Mouse (Mus musculus) liver, adult 2 months (tissue): ENCODE data around the gene Pelo. TPM values are rescaled to one million over a fixed set of nuclear protein-coding genes. Genes with fewer than 3 reads are reported as not detected.
A peak's percentile ranks its signal among the peaks of the same experiment; 100 is the strongest.

Experiments used
- DNase-seq: peaks from one replicate; pipeline ENCODE4 v3.0.0-alpha.2; 2011; ENCODE audit warnings: low read depth, low spot score; ENCODE audit errors: extremely low read depth
- H3K27ac ChIP-seq: fragments of 200-500 bp; replicated peaks from 2 replicates; pipeline ENCODE4 v1.5.1; 2012; ENCODE audit warnings: low read depth, mild to moderate bottlenecking, control low read depth, inconsistent platforms, low read length; ENCODE audit not compliant: insufficient read depth
- H3K27me3 ChIP-seq: fragments of 200-500 bp; 2 replicates; pipeline ENCODE4 v1.6.1; 2012; ENCODE audit warnings: mild to moderate bottlenecking, moderate library complexity, low read length, inconsistent platforms; ENCODE audit not compliant: control insufficient read depth, insufficient read depth
- H3K36me3 ChIP-seq: fragments of 200-500 bp; 2 replicates; pipeline ENCODE4 v1.6.1; 2012; ENCODE audit warnings: low read length, inconsistent platforms; ENCODE audit not compliant: control insufficient read depth, insufficient read depth
- H3K4me1 ChIP-seq: fragments of 200-500 bp; 2 replicates; pipeline ENCODE4 v1.6.1; 2011; ENCODE audit warnings: low read length; ENCODE audit not compliant: control insufficient read depth, insufficient read depth
- H3K4me3 ChIP-seq: fragments of 200-500 bp; 2 replicates; pipeline ENCODE4 v1.5.1; 2011; ENCODE audit warnings: low read depth, mild to moderate bottlenecking, control low read depth, low read length, moderate library complexity; ENCODE audit not compliant: insufficient read depth
- H3K79me2 ChIP-seq: fragments of 200-500 bp; 2 replicates; pipeline ENCODE4 v1.6.1; 2012; ENCODE audit warnings: inconsistent platforms, mild to moderate bottlenecking, low read length, moderate library complexity; ENCODE audit not compliant: control insufficient read depth, insufficient read depth
- H3K9ac ChIP-seq: fragments of 200-500 bp; 2 replicates; pipeline ENCODE4 v1.6.1; 2012; ENCODE audit warnings: low read depth, mild to moderate bottlenecking, control low read depth, inconsistent platforms, low read length
- CTCF ChIP-seq: fragments of 200-500 bp; IDR thresholded peaks from 2 replicates; pipeline ENCODE4 v1.5.1; 2011; ENCODE audit warnings: low read depth, low read length, control low read depth
- POLR2A ChIP-seq: fragments of 200-500 bp; IDR thresholded peaks from 2 replicates; pipeline ENCODE4 v1.6.1; 2011; ENCODE audit warnings: low read length, control low read depth; ENCODE audit not compliant: insufficient read depth; ENCODE audit errors: extremely low read depth
- WGBS: fragments of 180-500 bp; shearing (Covaris S2); methylation state at CpG from one replicate; pipeline ENCODE4 v1.1.7; 2018; 5-methylcytosine and 5-hydroxymethylcytosine counted together
- polyA plus RNA-seq: library from polyadenylated mRNA; depleted of rRNA; stranded (reverse); fragments of >200 nt; gene quantifications from 2 replicates; pipeline ENCODE4 v1.2.3, GENCODE M21; 2012
- total RNA-seq: library from RNA; depleted of rRNA; stranded (reverse); fragments of >200 nt; gene quantifications from 2 replicates; pipeline ENCODE4 v1.2.3, GENCODE M21; 2014

Gene Pelo
- total and polyA plus RNA-seq, 2 experiments = 3.8 to 28.5 TPM

- Histone ChIP-seq H3K4me1 (peaks cover 14% of the 10 kb centered on the region), H3K27ac (no peak overlapping the region), H3K9ac (no peak overlapping the region), H3K36me3 (peaks cover 5% of the 10 kb centered on the region), H3K4me3 (no peak overlapping the region), H3K27me3 (no peaks in the 10 kb centered on the region), H3K79me2 (peaks cover 4% of the 10 kb centered on the region; the same call in 1 of the 2 replicates)
- no peak for DNase-seq
- 82% methylated on average over 7 of the region's 7 CpGs for whole genome bisulfite sequencing
- TF ChIP-seq POLR2A (no peak), CTCF (no peak)
Observed at GRCm38 (mm10) chr13:115082339-115082738, 7.6 kb downstream of the Pelo start.

GRCm38 (mm10) chr13:115079996-115080585 is 9.9 kb downstream of the Pelo start:
- no peak for TF ChIP-seq CTCF
- TF ChIP-seq POLR2A = no peak
- WGBS = 90% methylated on average over 3 of the region's 3 CpGs
- Histone ChIP-seq H3K27me3 (no peaks in the 10 kb centered on the region), H3K9ac (no peak overlapping the region), H3K79me2 (peaks cover 3% of the 10 kb centered on the region; the same call in 1 of the 2 replicates), H3K4me1 (peaks cover 13% of the 10 kb centered on the region), H3K36me3 (peaks cover 5% of the 10 kb centered on the region), H3K4me3 (no peak overlapping the region), H3K27ac (peak overlapping the region; percentile 56)
- no peak for DNase-seq

DNA sequence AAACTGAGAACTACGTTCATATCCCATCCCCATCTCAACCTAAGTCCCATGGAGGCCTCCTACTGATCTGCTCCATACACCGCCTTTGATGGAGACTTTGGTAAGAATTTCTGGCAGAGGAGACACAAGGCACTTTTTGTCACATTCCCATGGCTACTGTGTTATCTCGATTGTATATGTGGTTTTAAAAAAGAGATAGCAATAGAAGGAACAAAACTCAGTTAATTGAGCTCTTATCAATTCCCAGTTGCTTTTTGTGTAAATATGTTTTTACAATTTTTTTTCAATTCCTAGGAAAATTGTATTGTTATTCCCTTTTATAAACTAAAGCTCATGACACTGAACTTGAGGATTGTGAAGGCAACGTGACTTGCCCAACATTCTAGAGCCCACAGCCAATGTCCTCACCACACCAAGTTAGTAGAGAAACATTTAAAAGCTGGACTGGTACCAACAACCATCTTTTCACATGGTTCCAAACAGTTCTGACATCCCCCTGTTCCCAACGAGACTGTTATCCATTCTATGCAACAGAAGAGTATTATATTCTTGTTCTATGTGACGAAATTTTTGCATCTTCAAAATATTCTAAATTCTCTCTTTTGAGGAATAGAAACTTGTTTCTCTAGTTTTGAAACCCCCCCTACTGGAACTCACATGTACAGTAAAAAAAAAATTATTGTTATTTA is 10.8 kb downstream of the Pelo start:
- DNase-seq = peak; percentile 41
- Histone ChIP-seq H3K27ac (0 out of 2 replicates have a peak overlapping the region, but pooled peaks have one; percentile 2), H3K4me1 (peaks cover 13% of the 10 kb centered on the region), H3K4me3 (no peak overlapping the region), H3K9ac (no peak overlapping the region), H3K36me3 (peaks cover 4% of the 10 kb centered on the region), H3K79me2 (peaks cover 11% of the 10 kb centered on the region; the same call in 1 of the 2 replicates), H3K27me3 (no peaks in the 10 kb centered on the region)
- TF ChIP-seq CTCF (no peak), POLR2A (no peak)
- 72% methylated on average over 6 of the region's 6 CpGs for WGBS

GRCm38 (mm10) chr13:115077346-115078134 is 12.4 kb downstream of the Pelo start:
- Histone ChIP-seq H3K27me3 (no peaks in the 10 kb centered on the region), H3K9ac (no peak overlapping the region), H3K4me1 (peaks cover 13% of the 10 kb centered on the region), H3K4me3 (no peak overlapping the region), H3K79me2 (peaks cover 12% of the 10 kb centered on the region; the same call in 1 of the 2 replicates), H3K27ac (peak overlapping the region; percentile 52; the same call in 1 of the 2 replicates), H3K36me3 (no peaks in the 10 kb centered on the region)
- no peak for TF ChIP-seq CTCF
- TF ChIP-seq POLR2A = no peak
- DNase-seq = peak; percentile 51
- WGBS = 39% methylated on average over 9 of the region's 9 CpGs

GRCm38 (mm10) chr13:115072386-115072785 is 17.6 kb downstream of the Pelo start:
- 92% methylated on average over 6 of the region's 6 CpGs for WGBS
- no peak for DNase-seq
- peaks cover 7% of the 10 kb centered on the region; the same call in 1 of the 2 replicates for H3K4me1 ChIP-seq

More at GRCm38 (mm10) chr13:115072386-115072785, 17.6 kb downstream of the Pelo start:
- TF ChIP-seq POLR2A = no peak
- TF ChIP-seq CTCF = no peak
- Histone ChIP-seq H3K27me3 (no peaks in the 10 kb centered on the region), H3K79me2 (peaks cover 12% of the 10 kb centered on the region; the same call in 1 of the 2 replicates), H3K36me3 (no peaks in the 10 kb centered on the region), H3K27ac (no peak overlapping the region), H3K4me3 (no peak overlapping the region), H3K9ac (no peak overlapping the region)
